Mouse (Mus musculus): ENCODE data around the gene Olfr1019. TPM values are rescaled to one million over a fixed set of nuclear protein-coding genes. Genes with fewer than 3 reads are reported as not detected.

The Olfr1019 gene
- polyA plus RNA-seq (2011; ENCODE audit: insufficient read depth, insufficient read length, low read depth, missing spikeins), result not detected in 2 replicates

- H3K9ac ChIP-seq (ENCODE audit: low read depth, poor library complexity, severe bottlenecking), result no peak within 1 kb of the TSS
- no peak within 1 kb of the TSS for H3K27ac ChIP-seq (ENCODE audit: insufficient read depth, low read length)
- no peaks in the 10 kb centered on the region for H3K36me3 ChIP-seq (ENCODE audit: control insufficient read depth, insufficient read depth, low read length, poor library complexity, severe bottlenecking)
- no peaks in the 10 kb centered on the region for H3K27me3 ChIP-seq (ENCODE audit: control insufficient read depth, insufficient read depth, low read length, poor library complexity, severe bottlenecking)
- H3K4me1 ChIP-seq (ENCODE audit: control insufficient read depth, insufficient read depth, low read length), result no peaks in the 10 kb centered on the region
- no peaks in the 10 kb centered on the region for H3K9me3 ChIP-seq (replicated peaks; ENCODE audit: control insufficient read depth, insufficient read depth, low read length, poor library complexity, severe bottlenecking)
- TF ChIP-seq EP300 (IDR thresholded peaks at IDR 0.05; ENCODE audit: insufficient read depth, low read depth, low read length) (no peak), POLR2A (IDR thresholded peaks at IDR 0.05; ENCODE audit: insufficient read depth, low read length) (no peak), CTCF (IDR thresholded peaks at IDR 0.05; ENCODE audit: low read depth, low read length) (no peak)
- H3K4me3 ChIP-seq (ENCODE audit: low read depth, low read length), result no peak within 1 kb of the TSS
Observed at GRCm38 (mm10) chr2:85845383-85845782, at the start of gene Olfr1019. TSS of gene Olfr1019 (minus strand) at chr2:85845483.

GRCm38 (mm10) chr2:85885340-85885739, 40.1 kb upstream of the Olfr1019 start, which contains the start of gene Olfr1023:
TSS of gene Olfr1023 (plus strand) at chr2:85885640.
- no peak for TF ChIP-seq POLR2A (IDR thresholded peaks at IDR 0.05; ENCODE audit: insufficient read depth, low read length)
- no peak for TF ChIP-seq CTCF (IDR thresholded peaks at IDR 0.05; ENCODE audit: low read depth, low read length)
- TF ChIP-seq EP300 (IDR thresholded peaks at IDR 0.05; ENCODE audit: insufficient read depth, low read depth, low read length), result no peak
- no peak within 1 kb of the TSS for H3K9ac ChIP-seq (ENCODE audit: low read depth, poor library complexity, severe bottlenecking)
- no peaks in the 10 kb centered on the region for H3K9me3 ChIP-seq (replicated peaks; ENCODE audit: control insufficient read depth, insufficient read depth, low read length, poor library complexity, severe bottlenecking)
- H3K4me1 ChIP-seq (ENCODE audit: control insufficient read depth, insufficient read depth, low read length), result no peaks in the 10 kb centered on the region
- H3K27me3 ChIP-seq (ENCODE audit: control insufficient read depth, insufficient read depth, low read length, poor library complexity, severe bottlenecking), result no peaks in the 10 kb centered on the region
- no peak within 1 kb of the TSS for H3K4me3 ChIP-seq (ENCODE audit: low read depth, low read length)
- H3K27ac ChIP-seq (ENCODE audit: insufficient read depth, low read length), result no peak within 1 kb of the TSS
- no peaks in the 10 kb centered on the region for H3K36me3 ChIP-seq (ENCODE audit: control insufficient read depth, insufficient read depth, low read length, poor library complexity, severe bottlenecking)

GRCm38 (mm10) chr2:85868294-85868693, 23.0 kb upstream of the Olfr1019 start, which contains the start of gene Olfr1022:
TSS of gene Olfr1022 (plus strand) at chr2:85868594.
- Histone ChIP-seq H3K36me3 (ENCODE audit: control insufficient read depth, insufficient read depth, low read length, poor library complexity, severe bottlenecking) (no peaks in the 10 kb centered on the region), H3K9ac (ENCODE audit: low read depth, poor library complexity, severe bottlenecking) (no peak within 1 kb of the TSS), H3K4me1 (ENCODE audit: control insufficient read depth, insufficient read depth, low read length) (no peaks in the 10 kb centered on the region), H3K27me3 (ENCODE audit: control insufficient read depth, insufficient read depth, low read length, poor library complexity, severe bottlenecking) (no peaks in the 10 kb centered on the region), H3K9me3 (replicated peaks; ENCODE audit: control insufficient read depth, insufficient read depth, low read length, poor library complexity, severe bottlenecking) (no peaks in the 10 kb centered on the region), H3K27ac (ENCODE audit: insufficient read depth, low read length) (no peak within 1 kb of the TSS), H3K4me3 (ENCODE audit: low read depth, low read length) (no peak within 1 kb of the TSS)
- TF ChIP-seq EP300 (IDR thresholded peaks at IDR 0.05; ENCODE audit: insufficient read depth, low read depth, low read length) (no peak), CTCF (IDR thresholded peaks at IDR 0.05; ENCODE audit: low read depth, low read length) (no peak), POLR2A (IDR thresholded peaks at IDR 0.05; ENCODE audit: insufficient read depth, low read length) (no peak)

- no peak within 1 kb of the TSS for H3K27ac ChIP-seq (ENCODE audit: insufficient read depth, low read length)
- H3K9ac ChIP-seq (ENCODE audit: low read depth, poor library complexity, severe bottlenecking), result no peak within 1 kb of the TSS
- H3K4me3 ChIP-seq (ENCODE audit: low read depth, low read length), result no peak within 1 kb of the TSS
- H3K4me1 ChIP-seq (ENCODE audit: control insufficient read depth, insufficient read depth, low read length), result no peaks in the 10 kb centered on the region
- H3K9me3 ChIP-seq (replicated peaks; ENCODE audit: control insufficient read depth, insufficient read depth, low read length, poor library complexity, severe bottlenecking), result no peaks in the 10 kb centered on the region
- TF ChIP-seq POLR2A (IDR thresholded peaks at IDR 0.05; ENCODE audit: insufficient read depth, low read length) (no peak), CTCF (IDR thresholded peaks at IDR 0.05; ENCODE audit: low read depth, low read length) (no peak), EP300 (IDR thresholded peaks at IDR 0.05; ENCODE audit: insufficient read depth, low read depth, low read length) (no peak)
- H3K27me3 ChIP-seq (ENCODE audit: control insufficient read depth, insufficient read depth, low read length, poor library complexity, severe bottlenecking), result no peaks in the 10 kb centered on the region
- H3K36me3 ChIP-seq (ENCODE audit: control insufficient read depth, insufficient read depth, low read length, poor library complexity, severe bottlenecking), result no peaks in the 10 kb centered on the region
Observed at GRCm38 (mm10) chr2:85846730-85847129, 1.4 kb upstream of the Olfr1019 start, which contains the start of gene Olfr1020. TSS of gene Olfr1020 (plus strand) at chr2:85847030.

GRCm38 (mm10) chr2:85818179-85818578, 27.1 kb downstream of the Olfr1019 start, which contains the start of gene Olfr1018:
TSS of gene Olfr1018 (plus strand) at chr2:85818479.
- H3K9ac ChIP-seq (ENCODE audit: low read depth, poor library complexity, severe bottlenecking), result no peak within 1 kb of the TSS
- no peak within 1 kb of the TSS for H3K27ac ChIP-seq (ENCODE audit: insufficient read depth, low read length)
- no peak within 1 kb of the TSS for H3K4me3 ChIP-seq (ENCODE audit: low read depth, low read length)
- no peaks in the 10 kb centered on the region for H3K36me3 ChIP-seq (ENCODE audit: control insufficient read depth, insufficient read depth, low read length, poor library complexity, severe bottlenecking)
- H3K4me1 ChIP-seq (ENCODE audit: control insufficient read depth, insufficient read depth, low read length), result no peaks in the 10 kb centered on the region
- H3K27me3 ChIP-seq (ENCODE audit: control insufficient read depth, insufficient read depth, low read length, poor library complexity, severe bottlenecking), result no peaks in the 10 kb centered on the region
- no peak for TF ChIP-seq POLR2A (IDR thresholded peaks at IDR 0.05; ENCODE audit: insufficient read depth, low read length)
- no peak for TF ChIP-seq CTCF (IDR thresholded peaks at IDR 0.05; ENCODE audit: low read depth, low read length)
- TF ChIP-seq EP300 (IDR thresholded peaks at IDR 0.05; ENCODE audit: insufficient read depth, low read depth, low read length), result no peak
- H3K9me3 ChIP-seq (replicated peaks; ENCODE audit: control insufficient read depth, insufficient read depth, low read length, poor library complexity, severe bottlenecking), result no peaks in the 10 kb centered on the region

GRCm38 (mm10) chr2:85804501-85804900, 40.8 kb downstream of the Olfr1019 start:
- H3K4me3 ChIP-seq (ENCODE audit: low read depth, low read length), result no peak overlapping the region
- no peaks in the 10 kb centered on the region for H3K36me3 ChIP-seq (ENCODE audit: control insufficient read depth, insufficient read depth, low read length, poor library complexity, severe bottlenecking)
- no peaks in the 10 kb centered on the region for H3K4me1 ChIP-seq (ENCODE audit: control insufficient read depth, insufficient read depth, low read length)
- no peak for TF ChIP-seq CTCF (IDR thresholded peaks at IDR 0.05; ENCODE audit: low read depth, low read length)
- TF ChIP-seq POLR2A (IDR thresholded peaks at IDR 0.05; ENCODE audit: insufficient read depth, low read length), result no peak
- TF ChIP-seq EP300 (IDR thresholded peaks at IDR 0.05; ENCODE audit: insufficient read depth, low read depth, low read length), result no peak
- no peak overlapping the region for H3K9ac ChIP-seq (ENCODE audit: low read depth, poor library complexity, severe bottlenecking)
- H3K9me3 ChIP-seq (replicated peaks; ENCODE audit: control insufficient read depth, insufficient read depth, low read length, poor library complexity, severe bottlenecking), result no peaks in the 10 kb centered on the region
- H3K27ac ChIP-seq (ENCODE audit: insufficient read depth, low read length), result no peak overlapping the region
- H3K27me3 ChIP-seq (ENCODE audit: control insufficient read depth, insufficient read depth, low read length, poor library complexity, severe bottlenecking), result no peaks in the 10 kb centered on the region

Measured in ES-Bruce4 (cell line).